Mouse (Mus musculus): ENCODE measurements around the gene Fam20c. TPM values are rescaled to one million over a fixed set of nuclear protein-coding genes. Genes with fewer than 3 reads are reported as not detected.

The Fam20c gene
- polyA plus RNA-seq, 1 experiment from 2014 or later = 51.2 TPM

- DNase-seq (no peak), ATAC-seq (ENCODE audit: low FRiP score, low TSS enrichment) (no peak)
- Histone ChIP-seq H3K9me3 (ENCODE audit: control insufficient read depth, low read length) (no peaks in the 10 kb centered on the region), H3K27ac (replicated peaks; ENCODE audit: low read depth, low read length) (no peak overlapping the region), H3K36me3 (ENCODE audit: control insufficient read depth, insufficient read depth, low read length) (peaks cover 37% of the 10 kb centered on the region), H3K27me3 (ENCODE audit: control insufficient read depth, insufficient read depth, low read length) (no peaks in the 10 kb centered on the region), H3K4me1 (ENCODE audit: control insufficient read depth, insufficient read depth, low read length) (peaks cover 13% of the 10 kb centered on the region), H3K4me2 (ENCODE audit: low read length) (no peak overlapping the region), H3K9ac (replicated peaks; ENCODE audit: low read length) (no peak overlapping the region), H3K4me3 (replicated peaks; ENCODE audit: low read depth, low read length) (no peak overlapping the region)
- 73% methylated on average over 3 of the region's 3 CpGs for WGBS
Observed at GRCm38 (mm10) chr5:138779655-138780054, 25.3 kb downstream of the Fam20c start.

GRCm38 (mm10) chr5:138782697-138783096 is 28.4 kb downstream of the Fam20c start:
- no peaks in the 10 kb centered on the region for H3K9me3 ChIP-seq (ENCODE audit: control insufficient read depth, low read length)
- H3K4me1 ChIP-seq (ENCODE audit: control insufficient read depth, insufficient read depth, low read length) = peaks cover 13% of the 10 kb centered on the region
- peaks cover 41% of the 10 kb centered on the region for H3K36me3 ChIP-seq (ENCODE audit: control insufficient read depth, insufficient read depth, low read length)
- H3K4me2 ChIP-seq (ENCODE audit: low read length) = no peak overlapping the region
- no peak overlapping the region for H3K27ac ChIP-seq (replicated peaks; ENCODE audit: low read depth, low read length)
- DNase-seq (no peak), ATAC-seq (ENCODE audit: low FRiP score, low TSS enrichment) (no peak)
- H3K4me3 ChIP-seq (replicated peaks; ENCODE audit: low read depth, low read length) = no peak overlapping the region
- H3K9ac ChIP-seq (replicated peaks; ENCODE audit: low read length) = no peak overlapping the region
- H3K27me3 ChIP-seq (ENCODE audit: control insufficient read depth, insufficient read depth, low read length) = no peaks in the 10 kb centered on the region
- WGBS = 91% methylated on average over 1 of the region's 1 CpGs

GRCm38 (mm10) chr5:138783181-138783580 is 28.9 kb downstream of the Fam20c start:
- no peak overlapping the region for H3K4me3 ChIP-seq (replicated peaks; ENCODE audit: low read depth, low read length)
- no peak for DNase-seq
- H3K36me3 ChIP-seq (ENCODE audit: control insufficient read depth, insufficient read depth, low read length) = peaks cover 41% of the 10 kb centered on the region
- no peaks in the 10 kb centered on the region for H3K27me3 ChIP-seq (ENCODE audit: control insufficient read depth, insufficient read depth, low read length)
- H3K9me3 ChIP-seq (ENCODE audit: control insufficient read depth, low read length) = no peaks in the 10 kb centered on the region
- no peak overlapping the region for H3K9ac ChIP-seq (replicated peaks; ENCODE audit: low read length)
- H3K4me1 ChIP-seq (ENCODE audit: control insufficient read depth, insufficient read depth, low read length) = peaks cover 13% of the 10 kb centered on the region
- H3K4me2 ChIP-seq (ENCODE audit: low read length) = no peak overlapping the region
- H3K27ac ChIP-seq (replicated peaks; ENCODE audit: low read depth, low read length) = no peak overlapping the region
- WGBS = 83% methylated on average over 8 of the region's 8 CpGs
- no peak for ATAC-seq (ENCODE audit: low FRiP score, low TSS enrichment)

- DNase-seq (no peak), ATAC-seq (ENCODE audit: low FRiP score, low TSS enrichment) (no peak)
- Histone ChIP-seq H3K4me1 (ENCODE audit: control insufficient read depth, insufficient read depth, low read length) (no peaks in the 10 kb centered on the region), H3K9ac (replicated peaks; ENCODE audit: low read length) (no peak overlapping the region), H3K27ac (replicated peaks; ENCODE audit: low read depth, low read length) (no peak overlapping the region), H3K4me2 (ENCODE audit: low read length) (no peak overlapping the region), H3K4me3 (replicated peaks; ENCODE audit: low read depth, low read length) (no peak overlapping the region), H3K36me3 (ENCODE audit: control insufficient read depth, insufficient read depth, low read length) (peaks cover 44% of the 10 kb centered on the region), H3K9me3 (ENCODE audit: control insufficient read depth, low read length) (no peaks in the 10 kb centered on the region), H3K27me3 (ENCODE audit: control insufficient read depth, insufficient read depth, low read length) (no peaks in the 10 kb centered on the region)
- 96% methylated on average over 3 of the region's 3 CpGs for WGBS
Observed at GRCm38 (mm10) chr5:138785986-138786515, 31.7 kb downstream of the Fam20c start.

GRCm38 (mm10) chr5:138787648-138788047 is 33.3 kb downstream of the Fam20c start:
- Histone ChIP-seq H3K4me1 (ENCODE audit: control insufficient read depth, insufficient read depth, low read length) (no peaks in the 10 kb centered on the region), H3K9me3 (ENCODE audit: control insufficient read depth, low read length) (no peaks in the 10 kb centered on the region), H3K27ac (replicated peaks; ENCODE audit: low read depth, low read length) (no peak overlapping the region), H3K4me3 (replicated peaks; ENCODE audit: low read depth, low read length) (no peak overlapping the region), H3K36me3 (ENCODE audit: control insufficient read depth, insufficient read depth, low read length) (peaks cover 46% of the 10 kb centered on the region), H3K9ac (replicated peaks; ENCODE audit: low read length) (no peak overlapping the region), H3K27me3 (ENCODE audit: control insufficient read depth, insufficient read depth, low read length) (no peaks in the 10 kb centered on the region), H3K4me2 (ENCODE audit: low read length) (no peak overlapping the region)
- ATAC-seq (ENCODE audit: low FRiP score, low TSS enrichment) = no peak
- DNase-seq = no peak
- 90% methylated on average over 7 of the region's 7 CpGs for WGBS

GRCm38 (mm10) chr5:138788481-138789211 is 34.3 kb downstream of the Fam20c start:
- Histone ChIP-seq H3K9ac (replicated peaks; ENCODE audit: low read length) (no peak overlapping the region), H3K27me3 (ENCODE audit: control insufficient read depth, insufficient read depth, low read length) (no peaks in the 10 kb centered on the region), H3K4me2 (ENCODE audit: low read length) (no peak overlapping the region), H3K9me3 (ENCODE audit: control insufficient read depth, low read length) (no peaks in the 10 kb centered on the region), H3K4me1 (ENCODE audit: control insufficient read depth, insufficient read depth, low read length) (no peaks in the 10 kb centered on the region), H3K4me3 (replicated peaks; ENCODE audit: low read depth, low read length) (no peak overlapping the region), H3K27ac (replicated peaks; ENCODE audit: low read depth, low read length) (no peak overlapping the region), H3K36me3 (ENCODE audit: control insufficient read depth, insufficient read depth, low read length) (peaks cover 45% of the 10 kb centered on the region)
- no peak for ATAC-seq (ENCODE audit: low FRiP score, low TSS enrichment)
- 47% methylated on average over 11 of the region's 11 CpGs for WGBS
- DNase-seq = no peak

GRCm38 (mm10) chr5:138790954-138791480 is 36.7 kb downstream of the Fam20c start:
- no peak overlapping the region for H3K9ac ChIP-seq (replicated peaks; ENCODE audit: low read length)
- no peaks in the 10 kb centered on the region for H3K4me1 ChIP-seq (ENCODE audit: control insufficient read depth, insufficient read depth, low read length)
- 94% methylated on average over 11 of the region's 11 CpGs for WGBS
- no peak for ATAC-seq (ENCODE audit: low FRiP score, low TSS enrichment)
- DNase-seq = no peak
- no peaks in the 10 kb centered on the region for H3K9me3 ChIP-seq (ENCODE audit: control insufficient read depth, low read length)
- H3K27ac ChIP-seq (replicated peaks; ENCODE audit: low read depth, low read length) = no peak overlapping the region
- no peak overlapping the region for H3K4me2 ChIP-seq (ENCODE audit: low read length)
- no peak overlapping the region for H3K4me3 ChIP-seq (replicated peaks; ENCODE audit: low read depth, low read length)
- no peaks in the 10 kb centered on the region for H3K27me3 ChIP-seq (ENCODE audit: control insufficient read depth, insufficient read depth, low read length)
- H3K36me3 ChIP-seq (ENCODE audit: control insufficient read depth, insufficient read depth, low read length) = peaks cover 54% of the 10 kb centered on the region

GRCm38 (mm10) chr5:138801588-138802116 is 47.3 kb downstream of the Fam20c start:
- DNase-seq = no peak
- H3K27ac ChIP-seq (replicated peaks; ENCODE audit: low read depth, low read length) = no peak overlapping the region
- no peaks in the 10 kb centered on the region for H3K4me1 ChIP-seq (ENCODE audit: control insufficient read depth, insufficient read depth, low read length)
- H3K9ac ChIP-seq (replicated peaks; ENCODE audit: low read length) = no peak overlapping the region
- H3K4me2 ChIP-seq (ENCODE audit: low read length) = no peak overlapping the region
- H3K4me3 ChIP-seq (replicated peaks; ENCODE audit: low read depth, low read length) = no peak overlapping the region
- H3K36me3 ChIP-seq (ENCODE audit: control insufficient read depth, insufficient read depth, low read length) = peaks cover 58% of the 10 kb centered on the region
- H3K27me3 ChIP-seq (ENCODE audit: control insufficient read depth, insufficient read depth, low read length) = no peaks in the 10 kb centered on the region
- H3K9me3 ChIP-seq (ENCODE audit: control insufficient read depth, low read length) = no peaks in the 10 kb centered on the region
- WGBS = 85% methylated on average over 7 of the region's 7 CpGs
- ATAC-seq (ENCODE audit: low FRiP score, low TSS enrichment) = no peak

- DNase-seq (no peak), ATAC-seq (ENCODE audit: low FRiP score, low TSS enrichment) (no peak)
- Histone ChIP-seq H3K27ac (replicated peaks; ENCODE audit: low read depth, low read length) (no peak overlapping the region), H3K36me3 (ENCODE audit: control insufficient read depth, insufficient read depth, low read length) (peaks cover 57% of the 10 kb centered on the region), H3K4me2 (ENCODE audit: low read length) (no peak overlapping the region), H3K4me1 (ENCODE audit: control insufficient read depth, insufficient read depth, low read length) (no peaks in the 10 kb centered on the region), H3K27me3 (ENCODE audit: control insufficient read depth, insufficient read depth, low read length) (no peaks in the 10 kb centered on the region), H3K9ac (replicated peaks; ENCODE audit: low read length) (no peak overlapping the region), H3K9me3 (ENCODE audit: control insufficient read depth, low read length) (no peaks in the 10 kb centered on the region), H3K4me3 (replicated peaks; ENCODE audit: low read depth, low read length) (no peak overlapping the region)
- 94% methylated on average over 5 of the region's 5 CpGs for WGBS
Observed at GRCm38 (mm10) chr5:138804286-138804685, 50.0 kb downstream of the Fam20c start.
